Mouse (Mus musculus) right cerebral cortex, adult 18-20 months (tissue): ENCODE data around the gene Rhog.
A peak's percentile ranks its signal among the peaks of the same experiment; 100 is the strongest.

Experiments
- DNase-seq: peaks from one replicate; pipeline ENCODE4 v3.0.0; 2022; ENCODE audit warnings: mixed read lengths

The Rhog gene

GRCm38 (mm10) chr7:102211071-102211470, 44.8 kb downstream of the Rhog start:
- DNase-seq = no peak

GRCm38 (mm10) chr7:102209756-102210721, 45.8 kb downstream of the Rhog start, which contains the start of the genes Nup98 and Pgap2:
Gene Nup98 (minus strand): TSS chr7:102210176.
Gene Pgap2 (plus strand): TSS chr7:102210208.
- peak; percentile 100 for DNase-seq

DNA sequence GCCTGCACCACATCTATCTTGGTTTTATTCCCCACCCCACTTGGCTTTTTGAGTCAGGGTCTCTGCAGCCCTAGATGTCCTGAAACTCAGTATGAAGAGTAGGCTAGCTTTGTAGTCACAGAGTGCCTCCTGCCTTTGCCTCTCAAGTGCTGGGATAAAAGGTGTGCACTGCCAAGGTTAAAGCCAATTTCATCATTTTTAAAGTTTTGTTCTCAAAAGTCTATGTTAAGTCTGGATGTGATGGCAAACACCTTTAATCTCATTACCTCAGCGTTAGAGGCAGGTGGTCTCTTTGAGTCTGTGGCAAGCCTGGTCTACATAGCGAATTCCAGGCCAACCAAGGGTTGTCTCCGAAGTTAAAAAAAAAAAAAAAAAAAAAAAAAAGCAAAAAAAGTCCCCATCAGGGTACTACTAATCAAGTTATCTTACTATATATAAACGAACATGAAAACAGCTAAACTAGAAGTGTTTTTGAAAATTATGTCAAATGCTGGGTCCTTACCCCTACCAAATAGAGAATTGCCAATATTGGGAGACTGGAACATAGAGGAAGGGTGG, 47.0 kb downstream of the Rhog start:
- no peak for DNase-seq

GRCm38 (mm10) chr7:102205646-102206045, 50.2 kb downstream of the Rhog start:
- no peak for DNase-seq

DNA sequence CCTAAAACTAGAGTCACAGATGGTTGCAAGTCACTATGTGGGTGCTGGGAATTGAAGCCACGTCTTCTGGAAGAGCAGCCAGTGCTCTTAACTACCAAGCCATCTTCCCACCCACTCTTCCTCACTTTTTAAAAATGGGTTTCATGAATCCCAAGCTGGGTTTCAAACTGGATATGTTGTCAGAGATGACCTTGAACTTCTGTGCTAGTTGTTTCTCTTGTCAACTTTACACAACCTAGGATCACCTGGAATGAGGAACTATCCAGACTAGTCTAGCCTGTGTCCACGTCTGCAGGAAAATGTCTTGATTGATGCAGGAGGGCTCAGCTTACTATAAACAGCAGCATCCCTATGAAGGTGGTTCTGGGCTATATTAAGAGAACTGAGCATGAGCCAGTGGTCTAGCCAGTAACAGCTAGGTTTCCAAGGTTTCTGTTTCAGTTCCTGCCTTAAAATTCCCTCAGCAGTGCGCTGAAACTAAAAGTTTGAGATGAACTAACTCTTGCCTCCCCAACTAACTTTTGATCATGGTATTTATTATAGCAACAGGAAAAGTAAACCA, 51.5 kb downstream of the Rhog start:
- DNase-seq = no peak

GRCm38 (mm10) chr7:102200996-102201785, 54.7 kb downstream of the Rhog start:
- no peak for DNase-seq

DNA sequence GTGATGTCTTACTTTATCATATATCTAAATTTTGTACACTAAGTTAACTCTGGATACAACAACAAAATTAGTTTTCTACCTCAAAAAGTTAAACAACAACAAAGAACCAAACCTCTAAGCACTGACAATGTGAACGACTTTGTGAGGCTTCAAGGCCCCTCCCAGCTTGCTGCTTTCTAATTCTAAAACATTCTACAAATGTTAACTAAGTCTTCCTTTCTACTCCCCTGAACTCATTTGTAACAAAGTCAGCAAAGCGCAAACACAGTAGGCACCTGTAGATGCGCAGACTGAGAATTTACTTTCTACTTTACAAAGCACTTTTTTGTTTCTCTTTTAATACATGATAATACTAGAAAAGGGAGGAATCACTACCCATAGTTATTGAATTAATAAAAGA, 55.3 kb downstream of the Rhog start:
- DNase-seq = no peak

- no peak for DNase-seq
Measured at GRCm38 (mm10) chr7:102192356-102192755, 63.5 kb downstream of the Rhog start.
